Mouse (Mus musculus) limb, embryonic 12.5 days (tissue): ENCODE measurements around the gene Mdh1. TPM values are rescaled to one million over a fixed set of nuclear protein-coding genes. Genes with fewer than 3 reads are reported as not detected.
A peak's percentile ranks its signal among the peaks of the same experiment; 100 is the strongest.

Experiments
- ATAC-seq: fragments of 200-750 bp; cut with Nextera tagmentation; 2 replicates; pipeline ENCODE4 v1.8.0; 2017; ENCODE audit warnings: low read depth, moderate TSS enrichment; ENCODE audit not compliant: insufficient number of reproducible peaks, insufficient read depth, low FRiP score, low TSS enrichment
- H3K27ac ChIP-seq: fragments of 300-500 bp; sonication (generic); 2 replicates; pipeline ENCODE4 v1.5.1; 2016; ENCODE audit warnings: mild to moderate bottlenecking, moderate library complexity
- H3K27me3 ChIP-seq: fragments of 300-500 bp; sonication (generic); 2 replicates; pipeline ENCODE4 v1.6.1; 2016; ENCODE audit warnings: mild to moderate bottlenecking, moderate library complexity
- H3K36me3 ChIP-seq: fragments of 300-500 bp; sonication (generic); 2 replicates; pipeline ENCODE4 v1.6.1; 2016; ENCODE audit warnings: mild to moderate bottlenecking, moderate library complexity
- H3K4me1 ChIP-seq: fragments of 300-500 bp; sonication (generic); replicated peaks from 2 replicates; pipeline ENCODE4 v1.6.1; 2016
- H3K4me2 ChIP-seq: fragments of 300-500 bp; sonication (generic); 2 replicates; pipeline ENCODE4 v1.6.1; 2016; ENCODE audit warnings: mild to moderate bottlenecking, moderate library complexity
- H3K4me3 ChIP-seq: fragments of 300-500 bp; sonication (generic); replicated peaks from 2 replicates; pipeline ENCODE4 v1.5.1; 2016; ENCODE audit warnings: mild to moderate bottlenecking
- H3K9ac ChIP-seq: fragments of 300-500 bp; sonication (generic); replicated peaks from 2 replicates; pipeline ENCODE4 v1.6.1; 2016; ENCODE audit warnings: mild to moderate bottlenecking, moderate library complexity
- H3K9me3 ChIP-seq: fragments of 300-500 bp; sonication (generic); 2 replicates; pipeline ENCODE4 v1.6.1; 2016; ENCODE audit warnings: mild to moderate bottlenecking, moderate library complexity
- WGBS: fragments of 180-500 bp; shearing (Covaris S2); methylation state at CpG from one replicate; pipeline ENCODE4 v1.1.7; 2016; 5-methylcytosine and 5-hydroxymethylcytosine counted together
- polyA plus RNA-seq: library from polyadenylated mRNA; unstranded; fragments of >200 nt; fragmentation: Nextera tagmentation; extraction: Ambion mirVana; gene quantifications from 2 replicates; pipeline ENCODE4 v1.2.1, GENCODE M21; 2016

Gene Mdh1
- 369 and 370 TPM in 2 replicates for polyA plus RNA-seq

DNA sequence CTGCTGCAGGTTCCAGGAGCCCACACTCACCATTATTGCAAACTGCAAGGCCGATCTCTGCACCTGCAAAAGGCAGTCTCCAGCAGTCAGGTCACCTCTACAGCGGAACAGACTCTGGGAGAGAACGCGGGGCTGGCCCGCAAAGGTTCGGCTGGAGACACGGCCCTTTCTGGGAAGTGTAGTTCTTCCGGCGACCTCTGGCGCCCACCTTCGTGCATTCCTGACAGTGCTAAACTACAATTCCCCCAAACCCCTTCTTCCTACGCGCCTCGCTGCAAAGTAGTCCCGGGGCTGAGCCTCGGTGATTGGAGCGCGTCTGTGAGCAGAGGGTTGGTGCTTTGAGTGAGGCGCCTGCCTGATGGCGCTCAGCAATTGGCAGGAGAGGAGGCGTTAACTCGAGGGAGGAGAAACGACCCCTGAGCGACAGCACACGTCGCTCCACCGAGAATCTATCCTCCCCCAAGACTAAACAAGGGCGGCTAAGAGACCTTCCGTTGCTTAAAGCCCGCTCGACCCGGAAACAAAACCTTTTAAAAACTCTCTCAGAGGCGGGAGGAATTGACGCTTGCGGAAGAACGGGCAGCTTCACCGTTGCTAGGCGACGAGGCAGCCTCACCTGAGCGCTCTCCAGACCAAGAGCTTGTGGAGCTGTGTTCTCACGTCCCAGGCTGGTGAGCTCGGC, at the start of gene Mdh1, which contains the start of gene Wdpcp:
Mdh1 (minus strand) TSS at position 668 of the 682 bp plus-strand sequence.
Wdpcp (plus strand) TSS at position 536 of the 682 bp plus-strand sequence.
- under 1% methylated on average over 42 of the region's 42 CpGs for WGBS
- H3K27ac ChIP-seq, result peak within 1 kb of the TSS; percentile 72

DNA sequence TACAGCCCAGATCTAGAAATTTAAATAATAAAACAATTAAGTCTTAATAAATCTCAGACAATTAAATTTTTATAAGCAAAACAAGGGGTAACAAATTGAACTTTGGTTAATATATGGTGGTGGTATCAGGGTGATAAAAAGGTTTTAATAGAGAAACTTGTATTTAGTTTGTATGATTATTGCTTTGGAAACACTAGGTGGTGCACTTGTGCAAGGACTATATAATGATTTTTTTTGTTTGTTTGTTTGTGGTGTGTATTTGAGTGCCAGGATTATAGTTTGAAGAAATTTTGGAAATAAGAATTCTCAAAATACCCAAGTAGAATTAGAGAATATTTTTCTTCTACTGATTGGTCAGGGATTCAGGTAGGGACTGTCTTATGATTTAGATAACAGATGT, 43.7 kb upstream of the Mdh1 start:
- H3K4me2 ChIP-seq, result no peak overlapping the region
- no peak overlapping the region for H3K27ac ChIP-seq
- H3K4me3 ChIP-seq, result no peak overlapping the region
- no peak overlapping the region for H3K9ac ChIP-seq
- no peaks in the 10 kb centered on the region for H3K9me3 ChIP-seq
- H3K27me3 ChIP-seq, result no peaks in the 10 kb centered on the region
- no peak for ATAC-seq
- no peaks in the 10 kb centered on the region for H3K4me1 ChIP-seq
- no peaks in the 10 kb centered on the region for H3K36me3 ChIP-seq

More for the DNA sequence above, at the start of gene Mdh1, which contains the start of gene Wdpcp:
- Histone ChIP-seq H3K9ac (peak within 1 kb of the TSS; percentile 75), H3K36me3 (no peaks in the 10 kb centered on the region), H3K4me2 (peak within 1 kb of the TSS; percentile 75), H3K27me3 (no peaks in the 10 kb centered on the region), H3K9me3 (no peaks in the 10 kb centered on the region), H3K4me1 (peaks cover 25% of the 10 kb centered on the region), H3K4me3 (peak within 1 kb of the TSS; percentile 77)
- peak; percentile 100 for ATAC-seq

DNA sequence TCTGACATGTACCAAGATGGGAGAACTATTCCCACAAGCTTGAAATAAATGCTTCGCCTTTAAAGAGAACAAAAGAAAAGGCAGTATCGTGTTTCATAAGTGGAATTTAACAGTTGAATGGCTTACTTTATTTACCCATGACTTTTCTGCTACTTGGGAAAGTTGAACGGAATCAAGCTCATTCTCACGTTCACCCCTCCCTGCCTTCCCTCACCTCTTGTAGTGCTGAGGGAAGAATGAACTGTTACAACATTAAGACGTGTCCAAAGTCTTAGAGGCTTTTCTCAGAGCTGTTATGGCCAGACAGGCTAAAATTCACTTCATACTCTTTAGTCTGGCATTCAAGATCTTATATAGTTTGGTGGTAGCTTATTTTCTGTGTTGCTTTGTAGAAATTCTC, 30.3 kb upstream of the Mdh1 start:
- 50% methylated on average over 5 of the region's 5 CpGs for WGBS
- no peak for ATAC-seq

DNA sequence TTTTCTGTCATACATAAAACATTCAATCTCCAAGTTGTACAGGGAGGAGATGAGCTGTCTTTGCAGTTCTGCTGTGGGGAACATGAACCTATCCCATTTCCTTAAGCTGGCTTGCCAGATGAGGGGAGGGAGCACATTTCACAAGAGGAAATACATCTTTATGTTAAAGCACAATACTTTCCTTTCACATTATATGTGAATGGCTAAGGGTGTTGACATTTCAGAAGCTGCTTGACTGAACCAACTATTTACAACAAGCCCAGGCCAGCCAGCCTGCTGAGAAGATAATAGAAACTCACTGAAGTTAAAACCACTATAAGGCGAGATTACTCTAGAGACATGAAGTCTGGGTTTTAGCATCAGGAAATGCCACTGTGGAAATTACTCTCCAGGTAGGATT, 11.1 kb upstream of the Mdh1 start:
- H3K4me1 ChIP-seq, result no peaks in the 10 kb centered on the region
- no peaks in the 10 kb centered on the region for H3K9me3 ChIP-seq
- no peak overlapping the region for H3K9ac ChIP-seq
- no peaks in the 10 kb centered on the region for H3K36me3 ChIP-seq
- no peak overlapping the region for H3K27ac ChIP-seq
- no peaks in the 10 kb centered on the region for H3K27me3 ChIP-seq
- 40% methylated on average over 1 of the region's 1 CpGs for WGBS
- H3K4me3 ChIP-seq, result no peak overlapping the region
- no peak overlapping the region for H3K4me2 ChIP-seq
- no peak for ATAC-seq

More for the DNA sequence above, 30.3 kb upstream of the Mdh1 start:
- Histone ChIP-seq H3K27me3 (no peaks in the 10 kb centered on the region), H3K9ac (no peak overlapping the region), H3K9me3 (no peaks in the 10 kb centered on the region), H3K27ac (no peak overlapping the region), H3K4me3 (no peak overlapping the region), H3K4me2 (no peak overlapping the region), H3K36me3 (no peaks in the 10 kb centered on the region), H3K4me1 (0 out of 2 replicates have a peak, but pooled peaks cover 3% of the 10 kb centered on the region)

DNA sequence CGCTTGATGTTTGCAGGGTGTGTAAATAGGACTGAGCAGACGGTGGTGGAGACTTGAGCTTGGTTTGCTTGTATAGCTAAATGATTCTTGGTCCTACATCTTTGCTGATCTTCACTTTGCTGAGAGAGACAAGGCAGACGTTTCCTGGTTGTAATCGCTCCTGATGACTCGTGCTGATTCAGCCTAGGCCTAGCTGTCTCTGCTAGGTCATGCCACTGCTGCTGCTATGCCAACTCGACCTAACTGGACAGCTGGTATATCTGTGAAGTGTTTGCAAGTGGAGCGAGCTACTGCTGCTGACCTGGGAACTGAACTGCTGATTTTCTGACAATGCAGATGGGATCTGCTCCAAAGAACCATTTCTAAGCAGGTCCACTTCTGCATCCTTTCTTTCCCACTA, 9.3 kb upstream of the Mdh1 start:
- ATAC-seq, result no peak
- Histone ChIP-seq H3K9me3 (no peaks in the 10 kb centered on the region), H3K4me1 (no peaks in the 10 kb centered on the region), H3K4me2 (no peak overlapping the region), H3K27me3 (no peaks in the 10 kb centered on the region), H3K27ac (no peak overlapping the region), H3K4me3 (no peak overlapping the region), H3K36me3 (no peaks in the 10 kb centered on the region), H3K9ac (no peak overlapping the region)
- 79% methylated on average over 7 of the region's 7 CpGs for WGBS

DNA sequence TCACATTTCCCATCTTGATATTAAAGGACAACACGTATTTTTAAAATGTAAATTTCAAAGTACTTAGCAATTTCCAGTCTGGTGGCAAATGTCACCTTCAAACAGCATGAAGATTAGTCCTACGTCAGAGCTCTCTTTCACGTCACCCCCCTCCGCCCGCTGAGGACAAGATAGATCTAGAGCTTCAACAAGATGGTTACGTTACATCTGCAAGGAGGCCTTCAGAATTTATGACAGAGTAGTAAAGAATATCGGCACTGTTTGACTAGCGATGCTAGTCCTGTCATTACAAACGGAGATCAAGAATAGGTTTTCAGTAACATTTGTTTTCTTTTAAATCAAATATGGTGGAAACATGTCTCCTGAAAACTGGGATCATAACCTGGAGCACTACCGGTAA, 1.2 kb downstream of the Mdh1 start:
- Histone ChIP-seq H3K27ac (no peak overlapping the region), H3K4me2 (peak overlapping the region; percentile 75), H3K4me1 (peaks cover 25% of the 10 kb centered on the region), H3K27me3 (no peaks in the 10 kb centered on the region), H3K4me3 (peak overlapping the region; percentile 77), H3K9me3 (no peaks in the 10 kb centered on the region), H3K9ac (peak overlapping the region; percentile 75), H3K36me3 (no peaks in the 10 kb centered on the region)
- no peak for ATAC-seq
- WGBS, result 13% methylated on average over 10 of the region's 10 CpGs

DNA sequence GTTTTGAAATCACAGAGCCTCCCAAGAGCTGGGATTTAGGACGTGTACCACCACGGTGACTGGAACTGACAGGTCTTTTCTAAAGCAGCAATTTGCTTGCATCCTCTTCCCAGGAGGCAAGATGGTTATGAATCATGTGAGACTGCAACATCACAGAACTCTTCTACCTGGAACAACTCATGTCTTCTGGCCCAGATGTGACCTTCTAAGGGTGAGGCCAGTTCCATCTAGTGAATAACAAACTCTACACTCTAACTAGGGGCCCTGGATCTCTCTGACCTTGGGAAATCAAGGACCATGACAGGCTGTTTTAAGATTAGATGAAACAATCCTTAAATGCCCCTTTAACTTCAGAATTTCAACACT, 2.1 kb downstream of the Mdh1 start:
- H3K36me3 ChIP-seq, result peaks cover 8% of the 10 kb centered on the region
- no peaks in the 10 kb centered on the region for H3K27me3 ChIP-seq
- WGBS, result 82% methylated on average over 2 of the region's 2 CpGs
- H3K9me3 ChIP-seq, result no peaks in the 10 kb centered on the region
- H3K4me3 ChIP-seq, result no peak overlapping the region
- H3K4me1 ChIP-seq, result peaks cover 27% of the 10 kb centered on the region
- peak overlapping the region; percentile 75 for H3K4me2 ChIP-seq
- ATAC-seq, result no peak
- 0 out of 2 replicates have a peak overlapping the region, but pooled peaks have one; percentile 2 for H3K9ac ChIP-seq
- no peak overlapping the region for H3K27ac ChIP-seq

DNA sequence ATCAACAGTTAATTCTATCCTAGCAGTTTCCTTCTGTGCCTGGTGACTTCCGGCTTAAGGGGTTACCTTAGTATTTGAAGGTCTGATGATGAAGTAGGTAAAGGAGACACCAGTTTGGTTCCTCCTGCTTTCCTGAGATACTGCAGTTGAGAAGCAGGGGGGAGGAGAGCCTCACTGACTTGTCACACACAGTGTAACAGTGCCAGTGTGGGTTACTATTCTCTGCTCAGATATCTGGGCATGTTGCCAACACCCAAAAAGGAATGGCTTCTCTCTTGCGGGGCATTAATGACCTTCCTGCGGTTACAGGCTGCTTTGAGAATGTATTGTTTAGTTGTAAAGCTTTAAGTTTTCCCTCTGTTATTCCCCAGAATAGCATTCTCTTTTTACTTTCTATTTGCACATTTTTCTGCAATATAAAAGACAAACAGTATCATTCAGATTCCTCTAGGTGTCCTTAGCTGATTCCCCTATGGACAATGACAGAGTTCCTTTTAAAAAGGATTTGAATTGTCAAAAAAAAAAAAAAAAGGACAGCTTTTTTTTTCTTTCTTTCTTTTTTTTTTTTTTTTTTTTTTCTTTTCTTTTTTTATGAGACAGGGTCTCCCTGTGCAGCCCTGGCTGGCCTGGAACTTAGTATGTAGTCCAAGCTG, 2.6 kb downstream of the Mdh1 start:
- H3K36me3 ChIP-seq, result peaks cover 11% of the 10 kb centered on the region
- 0 out of 2 replicates have a peak overlapping the region, but pooled peaks have one; percentile 23 for H3K4me2 ChIP-seq
- no peaks in the 10 kb centered on the region for H3K27me3 ChIP-seq
- 64% methylated on average over 3 of the region's 3 CpGs for WGBS
- no peak overlapping the region for H3K9ac ChIP-seq
- ATAC-seq, result no peak
- peaks cover 27% of the 10 kb centered on the region for H3K4me1 ChIP-seq
- no peak overlapping the region for H3K4me3 ChIP-seq
- no peaks in the 10 kb centered on the region for H3K9me3 ChIP-seq
- no peak overlapping the region for H3K27ac ChIP-seq

DNA sequence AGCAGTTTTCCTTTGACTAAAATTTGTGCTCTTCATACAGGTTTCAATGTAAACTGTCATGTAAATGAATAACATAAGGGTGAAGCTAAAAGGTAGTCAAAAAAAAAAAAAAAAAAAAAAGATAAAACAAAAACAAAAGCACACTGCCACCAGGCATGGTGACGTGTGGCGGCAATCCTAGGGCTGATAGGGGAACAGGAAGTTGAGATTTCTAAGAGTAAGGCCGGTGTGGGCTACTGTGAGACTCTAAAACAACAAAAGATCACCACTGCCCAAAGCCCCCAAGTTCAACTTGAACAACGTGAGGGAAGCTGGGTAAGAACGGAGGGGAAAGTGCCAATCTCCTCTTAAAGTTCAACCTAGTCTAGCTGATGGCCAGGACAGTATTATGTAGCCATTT, 3.2 kb downstream of the Mdh1 start:
- no peak for ATAC-seq
- Histone ChIP-seq H3K9ac (no peak overlapping the region), H3K4me3 (no peak overlapping the region), H3K27me3 (no peaks in the 10 kb centered on the region), H3K36me3 (peaks cover 12% of the 10 kb centered on the region), H3K4me2 (no peak overlapping the region), H3K4me1 (peaks cover 27% of the 10 kb centered on the region), H3K9me3 (no peaks in the 10 kb centered on the region), H3K27ac (no peak overlapping the region)
- WGBS, result 81% methylated on average over 5 of the region's 5 CpGs

DNA sequence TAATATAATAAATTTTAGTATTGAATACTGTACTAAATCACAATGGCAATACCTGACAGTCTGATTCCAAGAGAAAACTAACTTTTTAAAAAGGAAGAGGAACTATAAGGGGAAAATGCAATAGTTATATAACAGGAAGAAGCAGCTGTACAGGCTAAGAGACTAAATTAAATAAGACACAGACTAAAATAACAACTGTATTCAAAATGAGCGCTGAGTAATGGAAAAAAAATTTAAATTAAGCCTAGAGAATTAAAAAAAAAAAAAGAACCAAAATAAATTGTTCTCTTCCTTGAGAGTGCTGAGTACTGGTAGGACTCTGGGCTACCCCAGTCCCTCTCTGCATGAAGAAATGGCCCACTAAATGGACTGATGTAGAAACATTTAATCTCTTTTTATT, 4.4 kb downstream of the Mdh1 start:
- no peak overlapping the region for H3K4me2 ChIP-seq
- no peaks in the 10 kb centered on the region for H3K27me3 ChIP-seq
- no peak overlapping the region for H3K27ac ChIP-seq
- H3K4me3 ChIP-seq, result no peak overlapping the region
- H3K4me1 ChIP-seq, result peaks cover 23% of the 10 kb centered on the region
- 91% methylated on average over 1 of the region's 1 CpGs for WGBS
- no peak overlapping the region for H3K9ac ChIP-seq
- peaks cover 24% of the 10 kb centered on the region for H3K36me3 ChIP-seq
- ATAC-seq, result no peak
- no peaks in the 10 kb centered on the region for H3K9me3 ChIP-seq

DNA sequence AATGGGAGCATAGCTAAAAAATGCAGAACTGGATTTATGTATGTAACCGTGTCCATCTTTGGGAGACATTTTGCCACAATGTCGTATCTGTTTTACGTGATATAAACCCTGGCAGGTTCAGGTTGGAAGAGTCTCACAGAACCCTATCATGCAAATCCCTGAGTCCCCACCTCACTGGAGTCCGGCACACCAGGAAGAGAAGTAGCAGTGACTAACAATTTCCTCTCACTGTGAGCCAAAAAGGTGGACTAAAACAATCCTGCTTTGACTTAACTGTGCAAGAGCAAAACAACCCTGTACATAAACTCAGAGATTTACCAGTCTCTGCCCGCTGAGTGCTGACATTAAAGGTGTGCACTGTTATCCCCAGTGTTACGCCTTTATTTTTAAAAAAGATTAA, 5.2 kb downstream of the Mdh1 start:
- WGBS, result 80% methylated on average over 6 of the region's 6 CpGs
- no peak overlapping the region for H3K9ac ChIP-seq
- no peak overlapping the region for H3K4me2 ChIP-seq
- H3K27me3 ChIP-seq, result no peaks in the 10 kb centered on the region
- H3K27ac ChIP-seq, result no peak overlapping the region
- peaks cover 21% of the 10 kb centered on the region for H3K4me1 ChIP-seq
- no peaks in the 10 kb centered on the region for H3K9me3 ChIP-seq
- no peak for ATAC-seq
- no peak overlapping the region for H3K4me3 ChIP-seq
- peaks cover 27% of the 10 kb centered on the region for H3K36me3 ChIP-seq
